Mouse (Mus musculus) heart, embryonic 12.5 days (tissue): ENCODE measurements around the gene Tmprss13. TPM values are rescaled to one million over a fixed set of nuclear protein-coding genes. Genes with fewer than 3 reads are reported as not detected.
A peak's percentile ranks its signal among the peaks of the same experiment; 100 is the strongest.

Experiments
- ATAC-seq: fragments of 200-750 bp; cut with Nextera tagmentation; 2 replicates; pipeline ENCODE4 v1.8.0; 2017; ENCODE audit warnings: moderate TSS enrichment, moderate library complexity; ENCODE audit not compliant: insufficient number of reproducible peaks, low FRiP score
- H3K27ac ChIP-seq: fragments of 300-500 bp; sonication (generic); 2 replicates; pipeline ENCODE4 v1.5.1; 2016; ENCODE audit warnings: mild to moderate bottlenecking, moderate library complexity; ENCODE audit not compliant: poor library complexity, severe bottlenecking
- H3K27me3 ChIP-seq: fragments of 300-500 bp; sonication (generic); replicated peaks from 2 replicates; pipeline ENCODE4 v1.6.1; 2016; ENCODE audit warnings: mild to moderate bottlenecking, moderate library complexity
- H3K36me3 ChIP-seq: fragments of 300-500 bp; sonication (generic); 2 replicates; pipeline ENCODE4 v1.6.1; 2016; ENCODE audit warnings: mild to moderate bottlenecking, moderate library complexity
- H3K4me1 ChIP-seq: fragments of 300-500 bp; sonication (generic); replicated peaks from 2 replicates; pipeline ENCODE4 v1.6.1; 2016; ENCODE audit warnings: mild to moderate bottlenecking
- H3K4me2 ChIP-seq: fragments of 300-500 bp; sonication (generic); 2 replicates; pipeline ENCODE4 v1.6.1; 2016; ENCODE audit warnings: mild to moderate bottlenecking, moderate library complexity
- H3K4me3 ChIP-seq: fragments of 300-500 bp; sonication (generic); 2 replicates; pipeline ENCODE4 v1.5.1; 2016; ENCODE audit warnings: mild to moderate bottlenecking
- H3K9ac ChIP-seq: fragments of 300-500 bp; sonication (generic); 2 replicates; pipeline ENCODE4 v1.6.1; 2016; ENCODE audit warnings: mild to moderate bottlenecking, moderate library complexity
- H3K9me3 ChIP-seq: fragments of 300-500 bp; sonication (generic); replicated peaks from 2 replicates; pipeline ENCODE4 v1.6.1; 2016; ENCODE audit warnings: mild to moderate bottlenecking, moderate library complexity
- WGBS: fragments of 180-500 bp; shearing (Covaris S2); methylation state at CpG from one replicate; pipeline ENCODE4 v1.1.7; 2016; 5-methylcytosine and 5-hydroxymethylcytosine counted together
- polyA plus RNA-seq: library from polyadenylated mRNA; unstranded; fragments of >200 nt; fragmentation: Nextera tagmentation; extraction: Ambion mirVana; gene quantifications from 2 replicates; pipeline ENCODE4 v1.2.1, GENCODE M21; 2016

Gene Tmprss13
- polyA plus RNA-seq, 1 experiment from 2014 or later: not detected

- H3K9ac ChIP-seq: no peak overlapping the region
- H3K4me1 ChIP-seq: peaks cover 25% of the 10 kb centered on the region
- H3K4me3 ChIP-seq: no peak overlapping the region
- H3K27ac ChIP-seq: no peak overlapping the region
- no peaks in the 10 kb centered on the region for H3K27me3 ChIP-seq
- H3K4me2 ChIP-seq: no peak overlapping the region
- H3K36me3 ChIP-seq: no peaks in the 10 kb centered on the region
- no peak for ATAC-seq
- no peaks in the 10 kb centered on the region for H3K9me3 ChIP-seq
- WGBS: 54% methylated on average over 5 of the region's 5 CpGs
These were observed 63.4 kb downstream of the Tmprss13 start for GRCm38 (mm10) chr9:45382336-45382735.

- Histone ChIP-seq H3K36me3 (no peaks in the 10 kb centered on the region), H3K27me3 (no peaks in the 10 kb centered on the region), H3K9me3 (no peaks in the 10 kb centered on the region), H3K4me2 (no peak overlapping the region), H3K4me1 (peaks cover 25% of the 10 kb centered on the region), H3K9ac (no peak overlapping the region), H3K4me3 (no peak overlapping the region), H3K27ac (no peak overlapping the region)
- WGBS: 61% methylated on average over 5 of the region's 5 CpGs
- no peak for ATAC-seq
These were observed 63.9 kb downstream of the Tmprss13 start for GRCm38 (mm10) chr9:45382834-45383233.

GRCm38 (mm10) chr9:45383883-45384282 is 65.0 kb downstream of the Tmprss13 start:
- Histone ChIP-seq H3K4me2 (no peak overlapping the region), H3K27ac (no peak overlapping the region), H3K27me3 (no peaks in the 10 kb centered on the region), H3K36me3 (no peaks in the 10 kb centered on the region), H3K9ac (no peak overlapping the region), H3K4me3 (no peak overlapping the region), H3K4me1 (peaks cover 21% of the 10 kb centered on the region), H3K9me3 (no peaks in the 10 kb centered on the region)
- 84% methylated on average over 6 of the region's 6 CpGs for WGBS
- no peak for ATAC-seq

GRCm38 (mm10) chr9:45386698-45387097 is 67.8 kb downstream of the Tmprss13 start:
- Histone ChIP-seq H3K9me3 (no peaks in the 10 kb centered on the region), H3K9ac (no peak overlapping the region), H3K27me3 (no peaks in the 10 kb centered on the region), H3K36me3 (no peaks in the 10 kb centered on the region), H3K4me2 (no peak overlapping the region), H3K27ac (no peak overlapping the region), H3K4me3 (no peak overlapping the region), H3K4me1 (0 out of 2 replicates have a peak, but pooled peaks cover 4% of the 10 kb centered on the region)
- 69% methylated on average over 5 of the region's 5 CpGs for whole genome bisulfite sequencing
- ATAC-seq: no peak

- Histone ChIP-seq H3K36me3 (no peaks in the 10 kb centered on the region; the same call in 1 of the 2 replicates), H3K4me3 (no peak overlapping the region), H3K9me3 (no peaks in the 10 kb centered on the region), H3K27me3 (no peaks in the 10 kb centered on the region), H3K9ac (no peak overlapping the region), H3K4me1 (no peaks in the 10 kb centered on the region), H3K27ac (no peak overlapping the region), H3K4me2 (no peak overlapping the region)
- 25% methylated on average over 12 of the region's 12 CpGs for WGBS
- ATAC-seq: 0 out of 2 replicates have a peak, but pooled peaks have one; percentile 64
These were observed 69.6 kb downstream of the Tmprss13 start for GRCm38 (mm10) chr9:45388385-45388994.

- Histone ChIP-seq H3K9me3 (no peaks in the 10 kb centered on the region), H3K36me3 (peaks cover 3% of the 10 kb centered on the region; the same call in 1 of the 2 replicates), H3K4me1 (no peaks in the 10 kb centered on the region), H3K27ac (no peak overlapping the region), H3K4me3 (no peak overlapping the region), H3K4me2 (no peak overlapping the region), H3K27me3 (no peaks in the 10 kb centered on the region), H3K9ac (no peak overlapping the region)
- 69% methylated on average over 8 of the region's 8 CpGs for whole genome bisulfite sequencing
- no peak for ATAC-seq
These were observed 70.7 kb downstream of the Tmprss13 start for GRCm38 (mm10) chr9:45389596-45389995.

GRCm38 (mm10) chr9:45391299-45391698 is 72.4 kb downstream of the Tmprss13 start:
- H3K36me3 ChIP-seq: peaks cover 3% of the 10 kb centered on the region; the same call in 1 of the 2 replicates
- H3K27ac ChIP-seq: no peak overlapping the region
- H3K4me1 ChIP-seq: no peaks in the 10 kb centered on the region
- H3K9ac ChIP-seq: no peak overlapping the region
- H3K4me2 ChIP-seq: no peak overlapping the region
- no peaks in the 10 kb centered on the region for H3K27me3 ChIP-seq
- no peak for ATAC-seq
- no peaks in the 10 kb centered on the region for H3K9me3 ChIP-seq
- no peak overlapping the region for H3K4me3 ChIP-seq
- WGBS: 66% methylated on average over 7 of the region's 7 CpGs

GRCm38 (mm10) chr9:45395218-45395617 is 76.3 kb downstream of the Tmprss13 start:
- peaks cover 7% of the 10 kb centered on the region for H3K27me3 ChIP-seq
- H3K4me1 ChIP-seq: no peaks in the 10 kb centered on the region
- WGBS: 82% methylated on average over 6 of the region's 6 CpGs
- H3K4me2 ChIP-seq: no peak overlapping the region
- no peak for ATAC-seq
- no peaks in the 10 kb centered on the region for H3K9me3 ChIP-seq
- H3K9ac ChIP-seq: no peak overlapping the region
- H3K36me3 ChIP-seq: peaks cover 3% of the 10 kb centered on the region; the same call in 1 of the 2 replicates
- no peak overlapping the region for H3K4me3 ChIP-seq
- H3K27ac ChIP-seq: no peak overlapping the region

- no peak overlapping the region for H3K9ac ChIP-seq
- no peak overlapping the region for H3K4me2 ChIP-seq
- peaks cover 3% of the 10 kb centered on the region; the same call in 1 of the 2 replicates for H3K36me3 ChIP-seq
- H3K4me3 ChIP-seq: no peak overlapping the region
- no peaks in the 10 kb centered on the region for H3K9me3 ChIP-seq
- 57% methylated on average over 3 of the region's 3 CpGs for WGBS
- ATAC-seq: no peak
- H3K27ac ChIP-seq: no peak overlapping the region
- H3K27me3 ChIP-seq: peaks cover 13% of the 10 kb centered on the region
- no peaks in the 10 kb centered on the region for H3K4me1 ChIP-seq
These were observed 76.9 kb downstream of the Tmprss13 start for GRCm38 (mm10) chr9:45395796-45396195.

Other genes with a start within 250 kb of the Tmprss13 start
- 0.42 and 0.51 TPM in 2 replicates for gene Jaml, start 239.9 kb upstream of the Tmprss13 start, polyA plus RNA-seq
- 1.2 and 2.1 TPM in 2 replicates for gene Scn2b, start 201.3 kb upstream of the Tmprss13 start, polyA plus RNA-seq
- 0.62 and 0.91 TPM in 2 replicates for gene Scn4b, start 180.7 kb upstream of the Tmprss13 start, polyA plus RNA-seq
- not detected in 2 replicates for gene BC049352, start 137.1 kb upstream of the Tmprss13 start, polyA plus RNA-seq
- gene Tmprss4, start 115.0 kb upstream of the Tmprss13 start, polyA plus RNA-seq: not detected in 2 replicates
- 0.63 and 0.74 TPM in 2 replicates for gene Il10ra, start 50.0 kb upstream of the Tmprss13 start, polyA plus RNA-seq
- gene Fxyd6, start 51.1 kb downstream of the Tmprss13 start, polyA plus RNA-seq: 30.8 and 33.4 TPM in 2 replicates
- 1.4 and 2.2 TPM in 2 replicates for gene Fxyd2, start 80.6 kb downstream of the Tmprss13 start, polyA plus RNA-seq
- gene Dscaml1, start 107.5 kb downstream of the Tmprss13 start, polyA plus RNA-seq: 0.05 and 0.09 TPM in 2 replicates